Mouse (Mus musculus): Measurements from ENCODE around the gene Hist1h4a.

Gene Hist1h4a

DNA sequence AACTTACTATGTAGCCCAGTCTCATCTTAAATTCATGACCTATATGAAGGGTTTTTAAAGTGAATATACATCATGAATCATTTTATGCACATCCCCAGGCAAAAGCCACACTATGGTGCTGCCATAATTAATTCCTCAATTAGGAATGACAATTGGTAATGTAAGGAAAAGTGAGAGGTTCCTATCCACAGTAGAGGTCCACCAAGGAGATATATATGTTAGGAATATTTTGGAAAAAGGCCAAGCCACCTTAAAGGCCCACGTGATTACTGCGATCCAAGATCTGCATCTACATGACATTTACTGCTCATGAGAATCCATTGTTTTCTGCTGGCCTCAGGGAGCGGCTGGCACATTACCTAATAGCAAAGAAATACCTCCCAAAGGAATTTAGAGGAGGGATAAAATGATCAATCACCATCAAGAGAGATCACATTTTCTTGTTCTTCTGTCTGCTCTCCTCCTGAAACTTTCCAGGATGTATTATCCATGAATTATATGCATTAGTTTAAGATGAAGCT, 1.7 kb downstream of the Hist1h4a start:
- DNase-seq (ENCODE audit: low spot score in 2 of 2): no peak

- DNase-seq (ENCODE audit: low spot score in 2 of 2): no peak
These were observed 3.1 kb downstream of the Hist1h4a start for GRCm38 (mm10) chr13:23757921-23758320.

- DNase-seq (ENCODE audit: low spot score in 2 of 2): no peak
These were observed 3.7 kb downstream of the Hist1h4a start for GRCm38 (mm10) chr13:23757211-23757773.

DNA sequence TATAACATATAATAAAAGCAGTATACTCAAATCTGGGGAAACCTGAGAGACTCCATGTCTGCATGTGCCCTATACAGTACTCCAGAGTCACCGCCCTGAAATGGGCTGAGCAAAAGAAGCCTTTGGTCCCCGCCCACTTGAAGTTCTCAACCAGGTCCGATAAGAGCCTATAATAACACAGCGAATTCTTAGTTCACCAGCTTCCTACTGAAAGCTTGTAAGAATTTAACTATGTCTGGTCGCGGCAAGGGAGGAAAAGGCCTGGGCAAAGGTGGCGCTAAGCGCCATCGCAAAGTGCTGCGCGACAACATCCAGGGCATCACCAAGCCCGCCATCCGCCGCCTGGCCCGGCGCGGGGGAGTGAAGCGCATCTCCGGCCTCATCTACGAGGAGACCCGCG, 4.2 kb downstream of the Hist1h4a start, which contains the start of gene Hist1h4b:
Gene Hist1h4b (plus strand): TSS at position 224 of the 400 bp plus-strand sequence.
- DNase-seq (ENCODE audit: low spot score in 2 of 2): peak; percentile 75 to 83

DNA sequence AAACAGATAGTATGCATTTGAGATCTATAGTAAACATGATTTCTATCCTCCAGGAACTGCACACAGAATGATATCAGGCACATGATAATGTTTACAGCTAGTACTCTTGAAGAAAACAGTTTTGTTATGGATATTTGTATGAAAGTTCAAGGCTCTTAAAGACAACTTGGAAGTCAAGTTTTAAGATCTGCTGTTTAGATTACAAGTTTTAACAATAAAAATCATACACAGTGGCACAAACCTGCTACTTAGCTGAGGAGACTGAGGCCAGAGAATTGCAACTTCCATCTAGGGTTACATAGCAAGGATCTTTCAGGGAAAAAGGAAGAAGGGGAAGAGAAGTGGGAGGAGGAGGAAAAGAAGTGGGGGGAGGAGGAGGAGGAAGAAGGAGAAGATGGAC, 6.0 kb downstream of the Hist1h4a start:
- no peak for DNase-seq (ENCODE audit: low spot score in 2 of 2)

GRCm38 (mm10) chr13:23753314-23754078, 7.5 kb downstream of the Hist1h4a start:
- DNase-seq (ENCODE audit: low spot score in 2 of 2): no peak

GRCm38 (mm10) chr13:23752742-23753172, 8.3 kb downstream of the Hist1h4a start:
- no peak for DNase-seq (ENCODE audit: low spot score in 2 of 2)

- DNase-seq (ENCODE audit: low spot score in 2 of 2): peak; percentile 92 to 98
These were observed 8.8 kb downstream of the Hist1h4a start, which contains the start of gene Hist1h3b for GRCm38 (mm10) chr13:23752067-23752741. Gene Hist1h3b (plus strand): TSS chr13:23752267.

GRCm38 (mm10) chr13:23751478-23751956, 9.5 kb downstream of the Hist1h4a start:
- DNase-seq (ENCODE audit: low spot score in 2 of 2): no peak

GRCm38 (mm10) chr13:23750839-23751477, 10.1 kb downstream of the Hist1h4a start, which contains the start of gene Hist1h2ab:
Gene Hist1h2ab (plus strand): TSS chr13:23751126.
- peak in 1 of 2 experiments; percentile 37 for DNase-seq (ENCODE audit: low spot score in 2 of 2)

GRCm38 (mm10) chr13:23749563-23750121, 11.4 kb downstream of the Hist1h4a start:
- DNase-seq (ENCODE audit: low spot score in 2 of 2): no peak

GRCm38 (mm10) chr13:23747892-23748288, 13.1 kb downstream of the Hist1h4a start:
- no peak for DNase-seq (ENCODE audit: low spot score in 2 of 2)

GRCm38 (mm10) chr13:23747081-23747891, 13.7 kb downstream of the Hist1h4a start:
- no peak for DNase-seq (ENCODE audit: low spot score in 2 of 2)

- DNase-seq (ENCODE audit: low spot score in 2 of 2): peak; percentile 47 to 51
These were observed 14.6 kb downstream of the Hist1h4a start, which contains the start of gene Hist1h2bb for GRCm38 (mm10) chr13:23746201-23747080. Gene Hist1h2bb (plus strand): TSS chr13:23746734.

DNA sequence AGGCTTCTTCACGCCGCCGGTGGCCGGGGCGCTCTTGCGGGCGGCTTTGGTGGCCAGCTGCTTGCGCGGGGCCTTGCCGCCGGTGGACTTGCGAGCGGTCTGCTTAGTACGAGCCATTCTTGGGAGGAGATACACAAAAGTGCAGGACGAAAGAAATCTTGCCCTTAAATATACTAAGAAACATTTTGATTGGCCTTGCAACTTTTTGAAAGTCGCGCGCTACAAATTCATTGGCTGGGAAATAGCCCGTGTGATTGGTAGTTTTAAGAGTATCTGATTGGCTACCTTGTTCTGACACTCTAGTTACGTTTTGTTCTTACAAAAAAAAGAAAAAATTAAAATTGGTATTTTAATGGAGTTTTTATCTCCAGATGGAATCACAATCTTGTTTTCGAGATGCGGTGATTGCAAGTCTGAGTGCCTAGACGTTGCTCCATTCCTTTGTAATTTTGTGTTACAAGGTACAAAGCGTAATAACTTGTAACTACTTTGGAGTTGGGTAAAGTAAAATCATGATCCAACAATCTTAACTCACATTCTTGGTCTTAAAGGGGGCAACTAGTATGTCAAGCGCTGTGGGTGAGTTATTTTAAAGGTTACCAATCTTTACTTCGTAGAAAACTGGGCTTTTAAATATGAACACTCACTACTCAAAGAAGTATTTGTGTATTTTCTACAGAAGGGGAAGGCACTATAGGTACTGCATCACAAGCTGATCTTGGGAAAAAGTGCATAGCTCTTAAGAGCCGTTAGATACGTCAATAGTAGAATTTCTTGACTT, 15.5 kb downstream of the Hist1h4a start, which contains the start of gene Hist1h3c:
Gene Hist1h3c (minus strand): TSS at position 222 of the 781 bp plus-strand sequence.
- peak; percentile 65 to 79 for DNase-seq (ENCODE audit: low spot score in 2 of 2)

- DNase-seq (ENCODE audit: low spot score in 2 of 2): no peak
These were observed 16.3 kb downstream of the Hist1h4a start for GRCm38 (mm10) chr13:23744421-23745380.

- DNase-seq (ENCODE audit: low spot score in 2 of 2): no peak
These were observed 17.1 kb downstream of the Hist1h4a start for GRCm38 (mm10) chr13:23743963-23744362.

All from frontal cortex, postnatal 25 days (tissue).